Mouse (Mus musculus) midbrain, embryonic 16.5 days (tissue): Measurements from ENCODE around the gene Olfr77. TPM values are rescaled to one million over a fixed set of nuclear protein-coding genes. Genes with fewer than 3 reads are reported as not detected.

Source experiments
- ATAC-seq: fragments of 200-750 bp; cut with Nextera tagmentation; 2 replicates; pipeline ENCODE4 v1.8.0; 2017; ENCODE audit warnings: moderate TSS enrichment
- H3K27ac ChIP-seq: fragments of 300-500 bp; sonication (generic); 2 replicates; pipeline ENCODE4 v1.5.1; 2014; ENCODE audit warnings: mild to moderate bottlenecking, low read length, mixed read lengths
- H3K27me3 ChIP-seq: fragments of 300-500 bp; sonication (generic); 2 replicates; pipeline ENCODE4 v1.6.1; 2014; ENCODE audit warnings: low read depth, low read length, mixed read lengths; ENCODE audit not compliant: control insufficient read depth, insufficient read depth
- H3K36me3 ChIP-seq: fragments of 300-500 bp; sonication (generic); 2 replicates; pipeline ENCODE4 v1.6.1; 2014; ENCODE audit warnings: mild to moderate bottlenecking, low read length, moderate library complexity, mixed read lengths; ENCODE audit not compliant: control insufficient read depth, insufficient read depth
- H3K4me1 ChIP-seq: fragments of 300-500 bp; sonication (generic); 2 replicates; pipeline ENCODE4 v1.6.1; 2014; ENCODE audit warnings: mild to moderate bottlenecking, low read length, mixed read lengths; ENCODE audit not compliant: control insufficient read depth, insufficient read depth
- H3K4me2 ChIP-seq: fragments of 300-500 bp; sonication (generic); 2 replicates; pipeline ENCODE4 v1.6.1; 2014; ENCODE audit warnings: mild to moderate bottlenecking, low read length, mixed read lengths
- H3K4me3 ChIP-seq: fragments of 300-500 bp; sonication (generic); 2 replicates; pipeline ENCODE4 v1.5.1; 2014; ENCODE audit warnings: low read depth, mild to moderate bottlenecking, low read length, moderate library complexity, mixed read lengths
- H3K9ac ChIP-seq: fragments of 300-500 bp; sonication (generic); 2 replicates; pipeline ENCODE4 v1.6.1; 2014; ENCODE audit warnings: low read depth, low read length, mixed read lengths
- H3K9me3 ChIP-seq: fragments of 300-500 bp; sonication (generic); replicated peaks from 2 replicates; pipeline ENCODE4 v1.6.1; 2014; ENCODE audit warnings: mild to moderate bottlenecking, low read length, mixed read lengths; ENCODE audit not compliant: control insufficient read depth, poor library complexity, severe bottlenecking
- WGBS: fragments of 180-500 bp; shearing (Covaris S2); extraction: QIAGEN DNeasy Blood & Tissue Kit; methylation state at CpG from one replicate; pipeline ENCODE4 v1.1.7; 2014; 5-methylcytosine and 5-hydroxymethylcytosine counted together
- polyA plus RNA-seq: library from polyadenylated mRNA; unstranded; fragments of >200 nt; fragmentation: Nextera tagmentation; extraction: Ambion mirVana; gene quantifications from 2 replicates; pipeline ENCODE4 v1.2.1, GENCODE M21; 2015

Gene Olfr77
- polyA plus RNA-seq: 0.07 and 0.13 TPM in 2 replicates

- no peak for ATAC-seq
- WGBS: 91% methylated on average over 2 of the region's 2 CpGs
These were observed at the start of gene Olfr77 for GRCm38 (mm10) chr9:19916565-19916964. Olfr77 (plus strand) TSS chr9:19916865.

GRCm38 (mm10) chr9:19887904-19888303 lies 28.8 kb upstream of the Olfr77 start, which contains the start of gene Olfr862:
Olfr862 (minus strand) TSS chr9:19888004.
- ATAC-seq: no peak

More at GRCm38 (mm10) chr9:19916565-19916964, at the start of gene Olfr77:
- Histone ChIP-seq H3K4me3 (no peak within 1 kb of the TSS), H3K36me3 (no peaks in the 10 kb centered on the region), H3K9ac (no peak within 1 kb of the TSS), H3K4me1 (no peaks in the 10 kb centered on the region), H3K9me3 (peaks cover 7% of the 10 kb centered on the region), H3K4me2 (no peak within 1 kb of the TSS), H3K27ac (no peak within 1 kb of the TSS), H3K27me3 (no peaks in the 10 kb centered on the region)

GRCm38 (mm10) chr9:19911170-19911569 lies 5.5 kb upstream of the Olfr77 start:
- H3K9me3 ChIP-seq: peaks cover 2% of the 10 kb centered on the region; the same call in 1 of the 2 replicates
- no peak overlapping the region for H3K9ac ChIP-seq
- no peak overlapping the region for H3K4me2 ChIP-seq
- H3K4me3 ChIP-seq: no peak overlapping the region
- no peaks in the 10 kb centered on the region for H3K4me1 ChIP-seq
- no peak for ATAC-seq
- WGBS: 61% methylated on average over 4 of the region's 4 CpGs
- no peaks in the 10 kb centered on the region for H3K36me3 ChIP-seq
- no peak overlapping the region for H3K27ac ChIP-seq
- no peaks in the 10 kb centered on the region for H3K27me3 ChIP-seq

More at GRCm38 (mm10) chr9:19887904-19888303, 28.8 kb upstream of the Olfr77 start, which contains the start of gene Olfr862:
- Histone ChIP-seq H3K36me3 (no peaks in the 10 kb centered on the region), H3K4me3 (no peak within 1 kb of the TSS), H3K4me2 (no peak within 1 kb of the TSS), H3K9me3 (peaks cover 18% of the 10 kb centered on the region), H3K27ac (no peak within 1 kb of the TSS), H3K27me3 (no peaks in the 10 kb centered on the region), H3K9ac (no peak within 1 kb of the TSS), H3K4me1 (no peaks in the 10 kb centered on the region)

Other genes starting within 250 kb of the Olfr77 start
- gene Olfr857, start 207.4 kb upstream of the Olfr77 start, polyA plus RNA-seq: not detected in 2 replicates
- not detected in 2 replicates for gene Olfr58, start 136.6 kb upstream of the Olfr77 start, polyA plus RNA-seq
- gene Olfr859, start 112.0 kb upstream of the Olfr77 start, polyA plus RNA-seq: not detected in 2 replicates
- gene Olfr860, start 67.1 kb upstream of the Olfr77 start, polyA plus RNA-seq: not detected in 2 replicates
- not detected in 2 replicates for gene Olfr862, start 28.9 kb upstream of the Olfr77 start, polyA plus RNA-seq
- gene Olfr866, start 111.2 kb downstream of the Olfr77 start, polyA plus RNA-seq: not detected in 2 replicates
- not detected in 2 replicates for gene Olfr867, start 140.7 kb downstream of the Olfr77 start, polyA plus RNA-seq
- gene Olfr868, start 181.8 kb downstream of the Olfr77 start, polyA plus RNA-seq: not detected in 2 replicates
- gene Olfr869, start 212.1 kb downstream of the Olfr77 start, polyA plus RNA-seq: not detected in 2 replicates